Mouse (Mus musculus): ENCODE results near the gene Eri3. TPM values are rescaled to one million over a fixed set of nuclear protein-coding genes. Genes with fewer than 3 reads are reported as not detected.

Eri3 gene
- polyA plus RNA-seq, 1 experiment: 27.5 TPM

- TF ChIP-seq CTCF (IDR thresholded peaks at IDR 0.05; ENCODE audit: control insufficient read depth, insufficient read depth, low read length) (no peak), POLR2A (IDR thresholded peaks at IDR 0.05; ENCODE audit: borderline replicate concordance, control insufficient read depth, low read depth, low read length) (no peak)
- Histone ChIP-seq H3K27ac (ENCODE audit: control insufficient read depth, insufficient read depth, low read depth, low read length, poor library complexity) (no peak overlapping the region), H3K4me3 (replicated peaks; ENCODE audit: control insufficient read depth, low read depth, low read length) (no peak overlapping the region), H3K4me1 (ENCODE audit: control insufficient read depth, insufficient read depth, low read length) (no peaks in the 10 kb centered on the region)
- WGBS: 78% methylated on average over 5 of the region's 5 CpGs
Observed at GRCm38 (mm10) chr4:117652727-117653126, 102.6 kb downstream of the Eri3 start.

- Histone ChIP-seq H3K4me1 (ENCODE audit: control insufficient read depth, insufficient read depth, low read length) (no peaks in the 10 kb centered on the region), H3K4me3 (replicated peaks; ENCODE audit: control insufficient read depth, low read depth, low read length) (no peak overlapping the region), H3K27ac (ENCODE audit: control insufficient read depth, insufficient read depth, low read depth, low read length, poor library complexity) (no peak overlapping the region)
- no peak for TF ChIP-seq POLR2A (IDR thresholded peaks at IDR 0.05; ENCODE audit: borderline replicate concordance, control insufficient read depth, low read depth, low read length)
- no peak for TF ChIP-seq CTCF (IDR thresholded peaks at IDR 0.05; ENCODE audit: control insufficient read depth, insufficient read depth, low read length)
- 76% methylated on average over 10 of the region's 10 CpGs for WGBS
Observed at GRCm38 (mm10) chr4:117654016-117654702, 104.0 kb downstream of the Eri3 start.

DNA sequence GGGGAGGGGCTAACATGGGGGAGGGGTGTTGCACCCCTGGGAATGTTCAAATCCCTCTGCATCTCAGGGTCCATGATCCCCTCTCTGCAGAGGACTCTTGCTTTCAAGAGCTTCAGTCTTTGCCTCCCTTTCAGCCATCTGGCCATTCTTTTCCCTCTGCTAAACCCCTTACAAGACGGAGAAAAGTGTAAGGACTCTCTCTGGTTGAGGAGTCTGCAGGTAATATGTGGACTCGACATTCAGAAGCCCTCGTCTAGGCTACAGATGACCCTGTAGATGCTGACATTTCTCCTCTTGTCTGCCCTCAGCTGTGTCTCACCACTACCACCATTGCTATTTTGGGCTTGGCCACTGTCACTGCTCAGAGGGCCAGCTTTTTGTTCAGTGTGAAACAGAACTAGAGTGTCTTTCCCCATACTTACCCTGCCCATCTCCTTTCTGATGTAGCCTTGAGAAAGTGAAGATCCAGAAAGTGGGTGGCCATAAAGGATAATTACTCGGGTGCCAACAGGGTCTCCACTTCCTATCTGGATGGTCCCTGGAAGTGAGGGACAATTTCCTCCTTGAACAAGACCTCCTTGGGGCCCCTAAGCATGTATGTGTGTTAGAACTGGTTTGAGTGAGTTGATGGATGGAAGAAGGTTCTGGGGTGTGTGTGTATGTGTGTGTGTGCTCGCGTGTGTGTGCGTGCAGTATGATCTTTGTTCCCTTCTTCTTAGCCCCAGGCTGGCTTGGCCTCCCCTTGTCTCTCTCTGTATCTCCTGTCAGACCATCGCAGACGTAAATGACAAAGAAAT, 104.7 kb downstream of the Eri3 start:
- 85% methylated on average over 9 of the region's 9 CpGs for WGBS
- no peak overlapping the region for H3K27ac ChIP-seq (ENCODE audit: control insufficient read depth, insufficient read depth, low read depth, low read length, poor library complexity)
- no peak overlapping the region for H3K4me3 ChIP-seq (replicated peaks; ENCODE audit: control insufficient read depth, low read depth, low read length)
- no peaks in the 10 kb centered on the region for H3K4me1 ChIP-seq (ENCODE audit: control insufficient read depth, insufficient read depth, low read length)
- TF ChIP-seq CTCF (IDR thresholded peaks at IDR 0.05; ENCODE audit: control insufficient read depth, insufficient read depth, low read length) (no peak), POLR2A (IDR thresholded peaks at IDR 0.05; ENCODE audit: borderline replicate concordance, control insufficient read depth, low read depth, low read length) (no peak)

DNA sequence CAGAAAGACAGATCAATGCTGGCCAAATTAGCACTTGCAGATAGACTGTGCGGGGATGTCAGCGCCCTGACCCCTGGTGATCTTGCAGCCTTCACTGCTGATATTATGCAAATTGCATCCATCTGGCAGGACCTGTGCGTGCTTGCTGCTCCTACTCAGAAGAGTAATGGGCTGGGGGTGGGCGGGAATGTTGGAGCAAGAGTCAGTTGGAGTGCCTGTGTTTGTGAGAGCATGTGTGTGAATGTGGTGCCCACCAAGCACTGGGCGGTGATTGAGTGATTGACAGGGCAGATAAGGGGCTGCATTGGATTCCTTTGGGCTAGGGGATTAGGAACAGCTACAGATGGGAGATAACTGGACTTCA, 105.3 kb downstream of the Eri3 start:
- TF ChIP-seq POLR2A (IDR thresholded peaks at IDR 0.05; ENCODE audit: borderline replicate concordance, control insufficient read depth, low read depth, low read length) (no peak), CTCF (IDR thresholded peaks at IDR 0.05; ENCODE audit: control insufficient read depth, insufficient read depth, low read length) (no peak)
- H3K4me1 ChIP-seq (ENCODE audit: control insufficient read depth, insufficient read depth, low read length): no peaks in the 10 kb centered on the region
- 89% methylated on average over 5 of the region's 5 CpGs for WGBS
- H3K27ac ChIP-seq (ENCODE audit: control insufficient read depth, insufficient read depth, low read depth, low read length, poor library complexity): no peak overlapping the region
- no peak overlapping the region for H3K4me3 ChIP-seq (replicated peaks; ENCODE audit: control insufficient read depth, low read depth, low read length)

GRCm38 (mm10) chr4:117656961-117657360, 106.8 kb downstream of the Eri3 start:
- Histone ChIP-seq H3K4me1 (ENCODE audit: control insufficient read depth, insufficient read depth, low read length) (no peaks in the 10 kb centered on the region), H3K4me3 (replicated peaks; ENCODE audit: control insufficient read depth, low read depth, low read length) (no peak overlapping the region), H3K27ac (ENCODE audit: control insufficient read depth, insufficient read depth, low read depth, low read length, poor library complexity) (no peak overlapping the region)
- 78% methylated on average over 6 of the region's 6 CpGs for whole genome bisulfite sequencing
- no peak for TF ChIP-seq CTCF (IDR thresholded peaks at IDR 0.05; ENCODE audit: control insufficient read depth, insufficient read depth, low read length)

- 84% methylated on average over 4 of the region's 4 CpGs for WGBS
- no peaks in the 10 kb centered on the region for H3K4me1 ChIP-seq (ENCODE audit: control insufficient read depth, insufficient read depth, low read length)
Observed at GRCm38 (mm10) chr4:117657646-117658045, 107.5 kb downstream of the Eri3 start.

GRCm38 (mm10) chr4:117658582-117659444, 108.6 kb downstream of the Eri3 start:
- TF ChIP-seq POLR2A (IDR thresholded peaks at IDR 0.05; ENCODE audit: borderline replicate concordance, control insufficient read depth, low read depth, low read length) (no peak), CTCF (IDR thresholded peaks at IDR 0.05; ENCODE audit: control insufficient read depth, insufficient read depth, low read length) (peak; percentile 31; the same call in 1 of the 2 replicates)
- no peaks in the 10 kb centered on the region for H3K4me1 ChIP-seq (ENCODE audit: control insufficient read depth, insufficient read depth, low read length)
- 53% methylated on average over 14 of the region's 14 CpGs for WGBS
- H3K4me3 ChIP-seq (replicated peaks; ENCODE audit: control insufficient read depth, low read depth, low read length): no peak overlapping the region
- no peak overlapping the region for H3K27ac ChIP-seq (ENCODE audit: control insufficient read depth, insufficient read depth, low read depth, low read length, poor library complexity)

More at GRCm38 (mm10) chr4:117657646-117658045, 107.5 kb downstream of the Eri3 start:
- no peak overlapping the region for H3K4me3 ChIP-seq (replicated peaks; ENCODE audit: control insufficient read depth, low read depth, low read length)
- no peak overlapping the region for H3K27ac ChIP-seq (ENCODE audit: control insufficient read depth, insufficient read depth, low read depth, low read length, poor library complexity)
- TF ChIP-seq POLR2A (IDR thresholded peaks at IDR 0.05; ENCODE audit: borderline replicate concordance, control insufficient read depth, low read depth, low read length) (no peak), CTCF (IDR thresholded peaks at IDR 0.05; ENCODE audit: control insufficient read depth, insufficient read depth, low read length) (no peak)

DNA sequence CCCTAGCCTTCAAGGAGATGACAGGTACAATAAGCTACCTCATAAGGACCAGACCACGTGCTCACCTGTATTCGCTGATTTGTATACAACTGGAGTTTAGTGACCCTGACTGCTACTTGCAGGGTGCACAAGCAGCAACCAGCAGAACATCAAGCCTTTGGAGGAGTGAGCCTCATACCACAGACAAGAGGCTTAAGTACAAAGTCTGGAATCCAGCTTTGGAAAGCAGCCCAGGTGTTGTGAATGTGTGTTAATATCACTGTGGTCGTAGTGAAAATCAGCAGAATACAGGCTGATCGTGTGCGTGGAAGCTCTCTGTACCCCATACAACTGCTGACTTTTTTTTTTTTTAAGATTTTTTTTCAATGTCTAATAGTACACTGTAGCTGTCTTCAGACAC, 109.8 kb downstream of the Eri3 start:
- no peak overlapping the region for H3K27ac ChIP-seq (ENCODE audit: control insufficient read depth, insufficient read depth, low read depth, low read length, poor library complexity)
- 90% methylated on average over 5 of the region's 5 CpGs for WGBS
- H3K4me1 ChIP-seq (ENCODE audit: control insufficient read depth, insufficient read depth, low read length): no peaks in the 10 kb centered on the region
- no peak for TF ChIP-seq CTCF (IDR thresholded peaks at IDR 0.05; ENCODE audit: control insufficient read depth, insufficient read depth, low read length)
- TF ChIP-seq POLR2A (IDR thresholded peaks at IDR 0.05; ENCODE audit: borderline replicate concordance, control insufficient read depth, low read depth, low read length): no peak
- no peak overlapping the region for H3K4me3 ChIP-seq (replicated peaks; ENCODE audit: control insufficient read depth, low read depth, low read length)
